Mouse (Mus musculus) MEL (cell line): ENCODE results near the gene Ccdc38.

Source experiments
- CHD1 ChIP-seq: IDR thresholded peaks from 2 replicates; pipeline ENCODE4 v1.6.1; 2012; ENCODE audit warnings: low read depth, mild to moderate bottlenecking, inconsistent platforms, low read length, improper control_type of control experiment
- CTCF ChIP-seq, 3 experiments: IDR thresholded peaks in 2 of 3; conservative IDR thresholded peaks in 1 of 3; 2 replicates each; pipeline ENCODE4 v1.5.1; 2011 to 2012; ENCODE audit warnings: low read length in 3 of 3, low read depth in 2 of 3, mild to moderate bottlenecking in 2 of 3, improper control_type of control experiment in 1 of 3, inconsistent platforms in 1 of 3, mixed read lengths in 1 of 3, moderate library complexity in 1 of 3; ENCODE audit not compliant: control insufficient read depth in 1 of 3, insufficient read depth in 1 of 3, poor library complexity in 1 of 3, severe bottlenecking in 1 of 3
- E2F4 ChIP-seq: IDR thresholded peaks from 2 replicates; pipeline ENCODE4 v1.6.1; 2011; ENCODE audit warnings: low read depth, low read length, improper control_type of control experiment, borderline replicate concordance
- KAT2A ChIP-seq: conservative IDR thresholded peaks from 2 replicates; pipeline ENCODE4 v1.6.1; 2012; ENCODE audit warnings: low read depth, low read length, improper control_type of control experiment, inconsistent platforms
- MXI1 ChIP-seq: IDR thresholded peaks from 2 replicates; pipeline ENCODE4 v1.6.1; 2011; ENCODE audit warnings: mild to moderate bottlenecking, low read depth, low read length, improper control_type of control experiment
- POLR2A ChIP-seq, 2 experiments: IDR thresholded peaks; 2 replicates each; pipeline ENCODE4 v1.6.1; 2011 to 2012; ENCODE audit warnings: low read length in 2 of 2, mild to moderate bottlenecking in 2 of 2, control low read depth in 1 of 2, improper control_type of control experiment in 1 of 2, low read depth in 1 of 2, moderate library complexity in 1 of 2; ENCODE audit not compliant: control insufficient read depth in 1 of 2, insufficient read depth in 1 of 2, poor library complexity in 1 of 2
- POLR2AphosphoS5 ChIP-seq: IDR thresholded peaks from 2 replicates; pipeline ENCODE4 v1.6.1; 2012; ENCODE audit warnings: low read depth, borderline replicate concordance, mild to moderate bottlenecking, inconsistent platforms, low read length, moderate library complexity, mixed read lengths
- RAD21 ChIP-seq: IDR thresholded peaks from 2 replicates; pipeline ENCODE4 v1.6.1; 2011; ENCODE audit warnings: mild to moderate bottlenecking, low read depth, low read length, improper control_type of control experiment

- TF ChIP-seq CHD1 (no peak), POLR2A (IDR thresholded peaks at IDR 0.05; ENCODE audit: control insufficient read depth in 1 of 2, insufficient read depth in 1 of 2, low read depth in 1 of 2, low read length in 2 of 2, poor library complexity in 1 of 2) (no peak), E2F4 (no peak), POLR2AphosphoS5 (no peak), MXI1 (no peak), KAT2A (no peak), RAD21 (no peak), CTCF (IDR thresholded peaks at IDR 0.05 in 2 of 3, conservative IDR thresholded peaks at IDR 0.05 in 1 of 3; ENCODE audit: control insufficient read depth in 1 of 3, insufficient read depth in 1 of 3, low read depth in 2 of 3, low read length in 3 of 3, poor library complexity in 1 of 3, severe bottlenecking in 1 of 3) (no peak)
These were observed 19.4 kb upstream of the Ccdc38 start for GRCm38 (mm10) chr10:93520994-93521393.
